ENCODE assay signal across 1 mouse cellular context in genomic region chr19:32758793-32759161, GRCm38 (mm10).
TF ChIP-seq lines count a peak whose summit lies in the region.

No protein-coding gene starts in this region.

TF ChIP-seq in MEL, 35 proteins besides CTCF, POLR2A, EP300 and RAD21 (continued from another document):
- TF ChIP-seq ZNF384 (IDR thresholded peaks at IDR 0.05; ENCODE audit: low read depth, low read length) (peak; percentile 50; the same call in 1 of the 2 replicates), ZMIZ1 (IDR thresholded peaks at IDR 0.05; ENCODE audit: low read depth, low read length) (no peak), SMC3 (IDR thresholded peaks at IDR 0.05; ENCODE audit: low read depth, low read length) (no peak), TCF12 (IDR thresholded peaks at IDR 0.05; ENCODE audit: low read depth, low read length) (no peak), ZC3H11A (IDR thresholded peaks at IDR 0.05; ENCODE audit: low read depth, low read length) (no peak), NRF1 (IDR thresholded peaks at IDR 0.05; ENCODE audit: insufficient read depth, low read depth, low read length, poor library complexity, severe bottlenecking) (no peak), E2F4 (IDR thresholded peaks at IDR 0.05; ENCODE audit: borderline replicate concordance, low read depth, low read length) (0 out of 2 replicates have a peak, but pooled peaks have one; percentile 3), NELFE (IDR thresholded peaks at IDR 0.05; ENCODE audit: low read depth, low read length) (no peak), MXI1 (IDR thresholded peaks at IDR 0.05; ENCODE audit: low read depth, low read length) (0 out of 2 replicates have a peak, but pooled peaks have one; percentile 12)
